In the genomic region with DNA sequence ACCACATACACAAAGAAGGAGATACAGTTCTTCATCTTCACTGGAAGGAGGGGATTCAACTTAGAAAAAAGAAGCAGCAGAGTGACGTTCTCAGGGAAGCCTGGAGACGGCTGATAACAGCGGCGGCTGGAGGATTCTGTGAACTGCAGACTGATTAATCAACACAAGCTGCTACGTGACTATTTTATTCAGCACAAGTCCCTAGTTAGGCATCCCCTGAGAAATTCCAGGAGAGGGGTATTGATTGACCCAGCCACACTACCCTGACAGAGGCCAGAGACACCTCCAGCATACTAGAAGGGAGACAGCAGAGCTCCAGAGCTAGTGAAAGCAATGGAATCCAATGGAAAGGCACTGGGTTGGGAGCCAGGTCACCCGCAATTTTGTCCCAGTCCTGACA, we compare ENCODE assay signal across 11 mouse cellular contexts.
"Had no signal": no experiment of that assay in that cellular context is flagged by ENCODE, and none has a peak within 500 bp of the region (broad histone marks: within the 10 kb centered on the region; RNA-seq: fewer than 3 reads in every experiment).

No protein-coding gene starts in this region.

- H3K9ac ChIP-seq: liver, embryonic 13.5 days had no signal

- H3K36me3 ChIP-seq: liver, embryonic 13.5 days had no signal

- H3K4me1 ChIP-seq: liver, embryonic 13.5 days had no signal

- H3K4me2 ChIP-seq: liver, embryonic 13.5 days had no signal

- H3K27me3 ChIP-seq: liver, embryonic 13.5 days had no signal

- DNase-seq: kidney, adult 18-20 months; kidney, adult 9 months; kidney, postnatal 14 days; layer of hippocampus, postnatal 36 days; liver, embryonic 13.5 days; lung, adult 2 months; thymus, adult 18-20 months; thymus, postnatal 4 days had no signal

- H3K27ac ChIP-seq: layer of hippocampus, adult 2 months; left cerebral cortex, adult 2 months; liver, embryonic 13.5 days; macrophage had no signal

- H3K9me3 ChIP-seq: liver, embryonic 13.5 days had no signal

- H3K4me3 ChIP-seq: layer of hippocampus, adult 2 months; left cerebral cortex, adult 2 months; liver, embryonic 13.5 days had no signal
